ENCODE assay signal across 23 mouse cellular contexts in the genomic region with DNA sequence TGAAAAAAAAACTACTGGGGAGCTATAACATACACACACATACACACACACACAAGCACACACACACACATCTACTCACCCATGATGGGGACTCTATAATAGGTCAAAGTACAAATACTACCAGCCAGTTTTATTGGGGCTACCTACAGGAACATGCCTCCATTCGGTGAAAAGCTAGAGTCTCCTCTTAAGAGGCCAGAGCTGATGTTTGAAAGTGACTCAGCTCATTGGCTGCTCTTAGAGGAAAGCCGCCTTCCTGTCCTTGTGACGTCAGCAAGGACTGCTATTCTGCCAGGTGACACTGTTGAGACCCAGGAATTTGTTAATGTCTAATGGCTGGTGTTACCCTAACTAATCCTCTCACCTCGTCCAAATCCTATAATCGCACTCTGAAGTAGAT. TPM values are rescaled to one million over a fixed set of nuclear protein-coding genes. Genes with fewer than 3 reads are reported as not detected.
DNase-seq lines count a peak whose midpoint lies in the region; ATAC-seq and TF ChIP-seq lines count a peak whose summit lies in the region.
"Had no signal": no experiment of that assay in that cellular context is flagged by ENCODE, and none has a peak within 500 bp of the region (broad histone marks: within the 10 kb centered on the region; RNA-seq: fewer than 3 reads in every experiment).

No protein-coding gene starts in this region.

- peak; percentile 69 for ATAC-seq in erythroid progenitor cell, adult 5-6 weeks (replicated peaks; ENCODE audit: low FRiP score, poor library complexity, severe bottlenecking)
- ATAC-seq in liver, embryonic 11.5 days (replicated peaks; ENCODE audit: low FRiP score), result peak; percentile 60
- ATAC-seq in liver, postnatal 0 days, result peak; percentile 68
- no peak for ATAC-seq in hindbrain, embryonic 11.5 days (ENCODE audit: low FRiP score)
- ATAC-seq: forebrain, embryonic 13.5 days; hindbrain, embryonic 16.5 days; midbrain, embryonic 13.5 days had no signal

- no peak for TF ChIP-seq EP300 in liver, postnatal 0 days (IDR thresholded peaks at IDR 0.05; ENCODE audit: low read depth)

- TF ChIP-seq CTCF in liver, postnatal 0 days (IDR thresholded peaks at IDR 0.05; ENCODE audit: low read depth), result no peak

- H3K9me3 ChIP-seq in liver, embryonic 11.5 days (ENCODE audit: control insufficient read depth, low read length), result no peaks in the 10 kb centered on the region
- no peaks in the 10 kb centered on the region for H3K9me3 ChIP-seq in liver, postnatal 0 days (ENCODE audit: low read length)
- no peaks in the 10 kb centered on the region for H3K9me3 ChIP-seq in hindbrain, embryonic 11.5 days (ENCODE audit: control insufficient read depth, low read length)
- H3K9me3 ChIP-seq: embryonic facial prominence, embryonic 10.5 days; forebrain, embryonic 13.5 days; G1E; heart, embryonic 15.5 days; lung, embryonic 15.5 days; midbrain, embryonic 13.5 days had no signal

- intact Hi-C loops in left cerebral cortex, postnatal 4 days (cut with DNase I), result no loop called here

- H3K27ac ChIP-seq in liver, embryonic 11.5 days (ENCODE audit: low read depth, low read length), result peak overlapping the region; percentile 14
- 0 out of 2 replicates have a peak overlapping the region, but pooled peaks have one; percentile 7 for H3K27ac ChIP-seq in liver, postnatal 0 days (ENCODE audit: low read depth)
- H3K27ac ChIP-seq in hindbrain, embryonic 11.5 days (ENCODE audit: low read depth, low read length), result no peak overlapping the region
- H3K27ac ChIP-seq: embryonic facial prominence, embryonic 10.5 days; forebrain, embryonic 13.5 days; gastrocnemius, adult 2 months; heart, embryonic 15.5 days; lung, embryonic 15.5 days; midbrain, embryonic 13.5 days had no signal

- peak; percentile 41 for DNase-seq in c-Kit-negative CD71-positive TER-119-positive erythroid progenitor cells, embryonic 14.5 days (ENCODE audit: low read depth, low spot score)
- DNase-seq in liver, embryonic 11.5 days (ENCODE audit: low spot score), result no peak
- no peak for DNase-seq in liver, postnatal 0 days
- no peak for DNase-seq in kidney, adult 11 months
- DNase-seq in left cerebral cortex, postnatal 4 days, result no peak
- no peak for DNase-seq in hindbrain, embryonic 11.5 days (ENCODE audit: low spot score)
- DNase-seq: adrenal gland, postnatal 14 days; cerebellum, adult 9-10 months; gastrocnemius, adult 2 months; heart, postnatal 4 days; kidney, postnatal 10 days; layer of hippocampus, postnatal 36 days; lung, postnatal 36 days had no signal

- no peak overlapping the region for H3K9ac ChIP-seq in liver, embryonic 11.5 days (ENCODE audit: low read depth, low read length)
- no peak overlapping the region for H3K9ac ChIP-seq in liver, postnatal 0 days (replicated peaks)
- no peak overlapping the region for H3K9ac ChIP-seq in hindbrain, embryonic 11.5 days (ENCODE audit: low read depth, low read length)
- H3K9ac ChIP-seq: forebrain, embryonic 13.5 days; heart, embryonic 15.5 days; lung, embryonic 15.5 days; midbrain, embryonic 13.5 days had no signal

- peaks cover 26% of the 10 kb centered on the region for H3K4me1 ChIP-seq in liver, embryonic 11.5 days (replicated peaks; ENCODE audit: control insufficient read depth, insufficient read depth, low read length)
- peaks cover 18% of the 10 kb centered on the region for H3K4me1 ChIP-seq in liver, postnatal 0 days (ENCODE audit: insufficient read depth)
- H3K4me1 ChIP-seq in hindbrain, embryonic 11.5 days (replicated peaks; ENCODE audit: control insufficient read depth, insufficient read depth, low read length), result no peaks in the 10 kb centered on the region
- H3K4me1 ChIP-seq: forebrain, embryonic 13.5 days; midbrain, embryonic 13.5 days had no signal

- peak overlapping the region; percentile 13; the same call in 1 of the 2 replicates for H3K4me2 ChIP-seq in liver, embryonic 11.5 days
- peak overlapping the region; percentile 9; the same call in 1 of the 2 replicates for H3K4me2 ChIP-seq in liver, postnatal 0 days (ENCODE audit: low read depth, low read length)
- no peak overlapping the region for H3K4me2 ChIP-seq in hindbrain, embryonic 11.5 days (replicated peaks; ENCODE audit: low read depth, low read length)
- H3K4me2 ChIP-seq: forebrain, embryonic 13.5 days; heart, embryonic 15.5 days; lung, embryonic 15.5 days; midbrain, embryonic 13.5 days had no signal

- 65% methylated on average over 5 of the region's 5 CpGs for WGBS in liver, embryonic 11.5 days
- WGBS in liver, postnatal 0 days (ENCODE audit: insufficient replicate concordance), result 59% methylated on average over 5 of the region's 5 CpGs
- 87% methylated on average over 5 of the region's 5 CpGs for WGBS in hindbrain, embryonic 11.5 days

- no peaks in the 10 kb centered on the region for H3K36me3 ChIP-seq in liver, embryonic 11.5 days (ENCODE audit: control insufficient read depth, insufficient read depth, low read length)
- H3K36me3 ChIP-seq in liver, postnatal 0 days (replicated peaks; ENCODE audit: insufficient read depth, low read length), result no peaks in the 10 kb centered on the region
- no peaks in the 10 kb centered on the region for H3K36me3 ChIP-seq in hindbrain, embryonic 11.5 days (ENCODE audit: control insufficient read depth, insufficient read depth, low read length)
- H3K36me3 ChIP-seq: embryonic facial prominence, embryonic 10.5 days; G1E; heart, embryonic 15.5 days; lung, embryonic 15.5 days; midbrain, embryonic 13.5 days had no signal

- no peak overlapping the region for H3K4me3 ChIP-seq in liver, embryonic 11.5 days (ENCODE audit: low read depth, low read length)
- no peak overlapping the region for H3K4me3 ChIP-seq in liver, postnatal 0 days (ENCODE audit: low read depth, low read length)
- no peak overlapping the region for H3K4me3 ChIP-seq in hindbrain, embryonic 11.5 days (ENCODE audit: low read depth, low read length)
- H3K4me3 ChIP-seq: embryonic facial prominence, embryonic 10.5 days; forebrain, embryonic 13.5 days; gastrocnemius, adult 2 months; heart, embryonic 15.5 days; lung, embryonic 15.5 days; megakaryocyte, embryonic 14.5 days; midbrain, embryonic 13.5 days had no signal

- H3K27me3 ChIP-seq in liver, embryonic 11.5 days (replicated peaks; ENCODE audit: control insufficient read depth, insufficient read depth, low read length), result no peaks in the 10 kb centered on the region
- no peaks in the 10 kb centered on the region for H3K27me3 ChIP-seq in liver, postnatal 0 days (ENCODE audit: insufficient read depth, low read length)
- H3K27me3 ChIP-seq in hindbrain, embryonic 11.5 days (ENCODE audit: control insufficient read depth, insufficient read depth, low read length), result no peaks in the 10 kb centered on the region
- H3K27me3 ChIP-seq: CH12.LX; forebrain, embryonic 13.5 days; lung, embryonic 15.5 days; midbrain, embryonic 13.5 days had no signal

RNA-seq across cellular contexts. Expression of gene Lrch1, which starts 25.0 kb away (rescaled TPM):
- total RNA-seq in erythroid progenitor cell, adult 5-6 weeks (2015; ENCODE audit: low replicate concordance), result 6.5 and 16.3 TPM in 2 replicates
- 8.3 and 10.5 TPM in 2 replicates for total RNA-seq in erythroid progenitor cell, adult 5-6 weeks (2017; ENCODE audit: low replicate concordance)
- polyA plus RNA-seq in liver, embryonic 11.5 days (2014; fragmentation: Nextera tagmentation; extraction: Ambion mirVana), result 7.9 and 8.0 TPM in 2 replicates
- polyA plus RNA-seq in liver, postnatal 0 days (2015; fragmentation: Nextera tagmentation; extraction: Ambion mirVana), result 2.8 and 3.6 TPM in 2 replicates
- total RNA-seq in left cerebral cortex, postnatal 4 days (2021), result 10 to 100 TPM; 40.9 to 43.4 TPM
- 12.0 and 12.6 TPM in 2 replicates for polyA plus RNA-seq in hindbrain, embryonic 11.5 days (2014; fragmentation: Nextera tagmentation; extraction: Ambion mirVana)
- polyA plus RNA-seq: G1E had no signal

RNA-seq across cellular contexts. Expression of gene Rubcnl, which starts 43.1 kb away (rescaled TPM):
- 1.8 and 5.0 TPM in 2 replicates for total RNA-seq in erythroid progenitor cell, adult 5-6 weeks (2015; ENCODE audit: low replicate concordance)
- total RNA-seq in erythroid progenitor cell, adult 5-6 weeks (2017; ENCODE audit: low replicate concordance), result 1.3 and 2.6 TPM in 2 replicates
- polyA plus RNA-seq in liver, embryonic 11.5 days (2014; fragmentation: Nextera tagmentation; extraction: Ambion mirVana), result 0.26 TPM in 1 of 2 replicates, not detected in the other
- polyA plus RNA-seq in liver, postnatal 0 days (2015; fragmentation: Nextera tagmentation; extraction: Ambion mirVana), result 0.51 and 0.69 TPM in 2 replicates
- total RNA-seq in left cerebral cortex, postnatal 4 days (2021), result under 1 TPM; 0.30 to 0.36 TPM
- 0.20 and 0.22 TPM in 2 replicates for polyA plus RNA-seq in hindbrain, embryonic 11.5 days (2014; fragmentation: Nextera tagmentation; extraction: Ambion mirVana)
- polyA plus RNA-seq: G1E had no signal
